In the genomic region with DNA sequence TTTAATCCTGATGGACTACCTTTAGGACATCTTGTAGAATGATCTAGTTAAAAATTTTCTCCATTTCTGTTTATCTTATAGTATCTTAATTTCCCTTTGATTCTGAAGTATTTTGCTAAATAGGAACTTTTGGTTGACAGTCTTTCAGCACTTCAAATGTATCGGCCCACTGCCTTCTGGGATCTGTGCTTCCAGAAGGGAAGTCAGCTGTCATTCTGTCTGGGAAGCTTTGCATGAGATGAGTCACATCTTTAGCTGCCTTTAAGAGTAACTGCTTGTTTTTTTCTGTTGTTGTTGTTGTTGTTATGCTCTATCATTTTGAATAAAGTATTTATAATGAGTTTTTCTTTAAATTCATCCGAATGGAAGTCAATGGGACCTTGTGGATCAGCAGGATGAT, we compare ENCODE assay signal across 22 mouse cellular contexts.
"Had no signal": no experiment of that assay in that cellular context is flagged by ENCODE, and none has a peak within 500 bp of the region (broad histone marks: within the 10 kb centered on the region; RNA-seq: fewer than 3 reads in every experiment).

No protein-coding gene starts in this region.

- H3K4me3 ChIP-seq: heart, adult 2 months; heart, embryonic 13.5 days; heart, embryonic 15.5 days; hindbrain, embryonic 13.5 days; hindbrain, embryonic 15.5 days; limb, embryonic 13.5 days; limb, embryonic 15.5 days; liver, embryonic 12.5 days had no signal

- H3K9me3 ChIP-seq: heart, embryonic 13.5 days; heart, embryonic 15.5 days; hindbrain, embryonic 13.5 days; hindbrain, embryonic 15.5 days; limb, embryonic 13.5 days; limb, embryonic 15.5 days; liver, embryonic 12.5 days had no signal

- H3K27ac ChIP-seq: heart, adult 2 months; heart, embryonic 13.5 days; heart, embryonic 15.5 days; hindbrain, embryonic 13.5 days; hindbrain, embryonic 15.5 days; hindbrain, postnatal 0 days; limb, embryonic 13.5 days; limb, embryonic 15.5 days; liver, embryonic 12.5 days; liver, embryonic 14.5 days had no signal

- H3K4me1 ChIP-seq: heart, embryonic 13.5 days; heart, embryonic 15.5 days; hindbrain, embryonic 13.5 days; hindbrain, embryonic 15.5 days; limb, embryonic 13.5 days; limb, embryonic 15.5 days; liver, embryonic 12.5 days had no signal

- ATAC-seq: hindbrain, postnatal 0 days; intestine, embryonic 16.5 days; liver, embryonic 12.5 days had no signal

- DNase-seq: gastrocnemius, postnatal 14 days; gastrocnemius, postnatal 36 days; heart, adult 11 months; heart, adult 2 months; heart, postnatal 14 days; heart, postnatal 36 days; kidney, adult 11 months; kidney, adult 2 months; kidney, postnatal 10 days; kidney, postnatal 36 days; left cerebral cortex, postnatal 4 days had no signal

- H3K36me3 ChIP-seq: heart, embryonic 13.5 days; heart, embryonic 15.5 days; hindbrain, embryonic 13.5 days; hindbrain, embryonic 15.5 days; limb, embryonic 13.5 days; limb, embryonic 15.5 days; liver, embryonic 12.5 days had no signal

- H3K27me3 ChIP-seq: heart, embryonic 13.5 days; heart, embryonic 15.5 days; hindbrain, embryonic 13.5 days; hindbrain, embryonic 15.5 days; limb, embryonic 13.5 days; limb, embryonic 15.5 days; liver, embryonic 12.5 days had no signal

- H3K9ac ChIP-seq: heart, embryonic 13.5 days; heart, embryonic 15.5 days; hindbrain, embryonic 13.5 days; hindbrain, embryonic 15.5 days; limb, embryonic 13.5 days; limb, embryonic 15.5 days; liver, embryonic 12.5 days; liver, embryonic 14.5 days had no signal

- H3K4me2 ChIP-seq: heart, embryonic 11.5 days; heart, embryonic 13.5 days; heart, embryonic 15.5 days; hindbrain, embryonic 13.5 days; hindbrain, embryonic 15.5 days; limb, embryonic 13.5 days; limb, embryonic 15.5 days; liver, embryonic 12.5 days had no signal
